Mouse (Mus musculus) urinary bladder, adult 2 months (tissue): ENCODE results near the gene Zbtb41. TPM values are rescaled to one million over a fixed set of nuclear protein-coding genes. Genes with fewer than 3 reads are reported as not detected.
A peak's percentile ranks its signal among the peaks of the same experiment; 100 is the strongest.
"Not testable (repeated sequence)": the region's sequence is repeated elsewhere in the genome, so short reads cannot be mapped to it uniquely, and the experiment has no call there.

Source experiments
- DNase-seq: peaks from one replicate; pipeline ENCODE4 v3.0.0; 2022; ENCODE audit warnings: low spot score
- polyA plus RNA-seq: library from polyadenylated mRNA; depleted of rRNA; stranded (reverse); fragments of >200 nt; gene quantifications from 2 replicates; pipeline ENCODE4 v1.2.3, GENCODE M21; 2012; rRNA removed

Zbtb41 gene
- polyA plus RNA-seq = 6.5 and 7.5 TPM in 2 replicates

DNA sequence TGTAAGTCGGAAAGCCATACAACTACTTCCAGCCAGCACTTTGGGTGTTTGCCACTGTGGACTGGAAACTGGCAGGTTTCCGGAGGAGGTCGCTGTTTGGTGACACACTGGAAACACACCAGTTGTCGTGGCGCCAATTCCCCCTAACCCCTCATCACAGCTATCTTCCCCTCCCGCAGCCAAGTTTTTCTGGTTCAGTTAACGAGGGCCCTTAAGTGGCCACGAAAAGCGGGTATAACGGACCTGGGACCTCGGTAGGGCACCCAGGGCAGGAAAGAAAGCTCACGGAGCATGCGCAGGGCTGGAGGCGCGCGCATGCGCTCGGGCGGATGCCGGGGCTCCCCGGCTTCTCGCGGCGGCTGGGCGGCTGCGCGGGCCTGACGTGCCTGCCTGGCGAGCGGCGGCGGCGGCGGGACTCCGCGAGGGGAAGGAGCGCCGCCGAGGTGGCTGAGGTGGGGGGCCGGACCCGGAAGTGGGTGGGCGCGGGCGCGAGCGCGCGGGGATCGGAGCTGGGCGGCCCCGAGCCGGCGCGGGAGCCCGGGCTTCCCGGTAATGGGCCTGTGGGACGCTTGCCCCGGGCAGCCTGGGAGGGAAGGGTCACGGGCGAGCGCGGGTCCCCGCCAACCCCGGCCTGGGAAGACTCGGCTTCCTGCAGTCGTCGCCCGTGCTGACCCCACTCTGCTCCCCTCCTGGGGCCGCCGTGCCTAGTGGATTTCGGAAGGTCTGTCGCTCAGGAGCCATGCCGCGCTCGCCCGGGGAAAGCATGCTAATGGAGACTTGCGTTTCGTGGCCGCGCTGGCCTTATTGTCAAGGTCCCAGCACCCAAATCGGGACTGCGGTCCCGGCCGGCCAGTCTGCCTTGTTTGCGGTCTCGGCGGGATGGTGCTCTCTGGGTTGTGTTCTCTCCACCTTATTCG lies at the start of gene Zbtb41:
Gene Zbtb41 (plus strand): TSS at position 414 of the 917 bp plus-strand sequence.
- DNase-seq = peak; percentile 87

DNA sequence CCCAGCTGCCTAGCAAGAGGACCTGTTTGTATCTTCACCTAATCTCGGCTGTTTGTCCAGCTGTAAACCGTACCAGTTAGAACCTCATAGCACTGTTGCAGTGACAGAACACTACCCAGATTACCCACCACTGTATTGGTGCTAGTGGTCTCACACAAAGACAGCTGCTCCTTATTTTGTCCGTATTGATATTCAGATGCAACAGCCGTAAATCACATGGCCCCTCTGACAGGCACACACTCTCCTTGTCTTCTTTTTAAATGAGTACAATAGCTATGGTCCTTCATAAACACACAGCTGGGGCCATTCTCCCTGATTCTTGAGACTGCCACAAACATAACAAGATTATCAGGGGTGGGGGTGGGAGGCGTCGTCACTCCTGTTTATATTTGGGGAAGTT lies 46.2 kb upstream of the Zbtb41 start:
- no peak for DNase-seq

- DNase-seq = no peak
Observed at GRCm38 (mm10) chr1:139376638-139377286, 45.3 kb upstream of the Zbtb41 start, which contains the start of gene Crb1. Gene Crb1 (minus strand): TSS chr1:139377100.

DNA sequence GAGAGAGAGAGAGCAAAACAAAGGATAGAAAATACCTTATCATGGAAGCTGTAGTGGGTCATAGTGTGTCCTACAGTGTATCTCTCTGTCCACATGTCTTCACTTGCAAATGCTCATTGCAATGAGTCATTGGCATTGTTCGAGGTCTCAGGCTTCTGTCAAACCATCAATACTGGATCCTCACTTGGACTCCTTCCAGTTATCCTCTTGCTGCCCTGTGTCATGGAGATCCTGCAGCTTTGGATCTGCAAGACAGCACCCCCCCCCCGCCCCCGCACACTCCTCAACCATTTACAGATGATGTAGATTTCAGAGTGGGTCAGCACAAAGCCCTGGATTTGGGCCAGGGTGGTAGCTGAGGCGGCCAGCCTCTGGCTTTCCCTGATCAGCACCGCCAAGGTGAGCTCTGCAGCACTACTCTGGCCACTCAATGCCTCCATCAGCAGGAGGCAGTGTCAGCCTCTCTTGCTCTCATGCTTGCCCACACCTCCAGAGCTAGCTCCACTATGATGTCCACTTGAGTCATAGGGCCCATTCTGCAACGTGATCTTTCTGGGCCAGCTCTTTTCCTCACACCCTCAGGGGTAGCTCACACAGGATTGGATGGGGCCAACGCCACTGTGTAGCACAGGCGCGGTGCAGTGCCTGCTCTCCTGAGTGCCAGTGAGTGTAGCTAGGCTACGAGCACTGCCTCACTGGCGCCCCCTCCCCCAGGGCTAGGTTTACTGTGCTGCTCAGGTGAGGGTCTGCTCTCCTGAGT lies 43.0 kb upstream of the Zbtb41 start:
- DNase-seq = no peak

- no peak for DNase-seq
Observed at GRCm38 (mm10) chr1:139379621-139379984, 42.5 kb upstream of the Zbtb41 start.

DNA sequence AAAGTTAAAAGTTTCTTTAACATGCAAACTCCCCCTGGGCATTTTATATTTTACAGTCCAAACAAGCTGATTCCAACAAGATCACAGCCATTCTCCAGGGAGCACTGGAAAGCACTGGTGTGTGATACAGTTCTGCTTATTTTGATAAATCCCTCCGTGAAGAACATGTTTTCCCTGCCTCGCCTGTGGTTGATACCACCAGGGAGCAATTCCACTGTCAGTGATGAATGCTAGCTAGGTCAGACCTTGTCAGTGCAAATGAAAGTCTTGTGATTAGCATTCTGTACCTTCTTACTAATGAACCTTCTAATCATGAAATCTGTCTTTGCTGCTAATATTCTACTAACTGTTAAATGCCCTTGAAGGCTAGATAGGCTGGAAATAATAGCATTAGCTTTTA lies 30.3 kb upstream of the Zbtb41 start:
- DNase-seq = no peak

GRCm38 (mm10) chr1:139396589-139396988 lies 25.5 kb upstream of the Zbtb41 start:
- DNase-seq = no peak

GRCm38 (mm10) chr1:139405766-139406165 lies 16.3 kb upstream of the Zbtb41 start:
- DNase-seq = no peak

DNA sequence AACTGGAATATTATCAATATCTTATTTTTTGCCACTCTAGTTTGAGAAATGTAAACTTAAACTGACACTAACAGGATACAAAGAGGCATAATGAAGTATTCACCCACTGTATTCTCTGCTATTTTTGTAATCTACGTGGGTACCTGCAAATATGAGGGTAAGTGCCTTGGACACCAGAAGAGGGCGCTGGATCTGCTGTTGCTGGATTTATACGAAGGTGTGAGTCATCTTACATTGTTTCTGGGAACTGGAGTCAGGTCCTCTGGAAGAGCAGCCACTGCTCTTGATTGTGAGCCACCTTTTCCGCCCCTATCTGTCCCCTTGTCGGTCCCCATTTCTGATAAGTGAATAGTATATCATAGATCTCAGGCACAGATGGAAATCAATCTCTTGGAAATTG lies 14.4 kb upstream of the Zbtb41 start:
- no peak for DNase-seq

DNA sequence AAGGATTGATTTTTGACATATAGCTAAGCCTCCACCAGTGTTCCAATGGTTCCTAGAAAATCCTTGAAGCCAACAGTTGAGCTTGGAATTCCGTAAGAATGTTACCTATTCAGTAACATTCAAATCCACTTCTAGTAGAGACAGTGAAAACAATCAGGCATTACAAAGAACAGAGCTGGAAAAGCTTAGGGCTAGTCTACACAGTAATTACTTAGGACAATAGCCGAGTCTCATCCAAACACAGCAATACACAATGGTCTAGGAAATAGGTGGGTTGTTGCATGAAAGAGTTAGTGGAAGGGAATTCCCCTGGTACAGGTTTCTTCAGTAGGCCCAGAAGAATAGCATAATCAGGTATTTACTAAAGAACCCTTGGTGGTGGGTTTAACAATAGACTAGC lies 9.7 kb upstream of the Zbtb41 start:
- not testable (repeated sequence) for DNase-seq

DNA sequence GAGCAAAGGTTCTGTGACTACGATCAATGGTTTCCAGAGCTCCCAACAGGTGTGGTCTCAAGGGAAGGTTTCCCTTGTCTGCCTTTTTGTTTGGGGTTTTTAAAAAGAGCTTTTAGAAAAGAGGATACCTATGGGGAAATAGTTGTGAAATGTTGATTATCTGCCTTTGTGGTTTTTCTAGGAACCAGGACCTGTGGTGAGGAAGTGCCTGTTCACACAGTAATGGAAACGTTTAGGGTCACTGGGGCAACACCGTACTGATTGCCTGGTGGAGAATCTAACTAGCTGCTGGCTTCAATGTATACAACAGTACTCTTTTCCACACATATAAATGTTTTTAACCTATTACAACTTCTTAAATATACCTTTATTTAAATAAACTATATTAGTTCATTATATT lies 8.6 kb upstream of the Zbtb41 start:
- no peak for DNase-seq

GRCm38 (mm10) chr1:139421521-139421874 lies 590 bp upstream of the Zbtb41 start:
- no peak for DNase-seq

DNA sequence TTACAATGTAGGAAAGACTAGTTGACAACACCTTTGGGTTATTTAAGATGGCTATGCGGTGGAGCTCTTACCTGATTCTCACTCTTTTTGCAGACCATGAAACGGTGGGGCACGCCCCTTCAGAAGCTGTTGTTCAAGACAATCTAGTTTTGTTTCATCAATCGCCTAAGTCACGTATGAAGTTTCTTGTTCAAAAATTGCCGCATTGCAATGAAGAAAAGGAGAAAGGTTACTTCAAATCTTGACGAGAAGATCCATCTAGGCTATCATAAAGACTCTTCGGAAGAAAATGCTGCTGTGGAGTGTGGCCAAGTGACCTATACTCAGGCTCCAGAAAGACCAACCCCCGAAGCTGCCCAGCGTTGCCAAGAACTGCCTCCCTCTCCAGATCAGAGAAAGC lies 853 bp downstream of the Zbtb41 start:
- no peak for DNase-seq

- no peak for DNase-seq
Observed at GRCm38 (mm10) chr1:139423931-139424330, 1.8 kb downstream of the Zbtb41 start.

DNA sequence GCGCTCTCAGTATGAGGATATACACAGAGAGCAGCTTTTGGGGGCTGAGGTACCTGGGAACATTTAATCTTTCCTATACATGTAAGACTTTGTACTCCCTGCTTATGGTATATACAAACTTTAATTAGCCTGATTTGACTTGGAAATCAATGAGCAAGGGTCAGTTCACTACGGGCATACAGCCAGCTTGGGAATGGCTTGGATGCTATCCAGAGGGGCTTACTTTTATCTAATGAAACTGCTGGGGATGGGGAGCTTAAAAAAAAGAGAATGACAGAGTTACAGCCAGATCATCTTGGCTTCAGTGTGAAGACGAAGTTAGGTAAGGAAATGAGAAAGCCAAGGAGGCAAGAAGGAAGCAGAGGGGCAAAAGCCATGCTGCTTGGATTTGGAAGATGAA lies 2.9 kb downstream of the Zbtb41 start:
- DNase-seq = no peak

- DNase-seq = no peak
Observed at GRCm38 (mm10) chr1:139438373-139438772, 16.3 kb downstream of the Zbtb41 start.

GRCm38 (mm10) chr1:139443103-139443502 lies 21.0 kb downstream of the Zbtb41 start:
- not testable (repeated sequence) for DNase-seq

GRCm38 (mm10) chr1:139454340-139455225 lies 32.5 kb downstream of the Zbtb41 start, which contains the start of gene Aspm:
Gene Aspm (plus strand): TSS chr1:139454772.
- peak; percentile 63 for DNase-seq

GRCm38 (mm10) chr1:139455226-139455869 lies 33.3 kb downstream of the Zbtb41 start:
- no peak for DNase-seq

DNA sequence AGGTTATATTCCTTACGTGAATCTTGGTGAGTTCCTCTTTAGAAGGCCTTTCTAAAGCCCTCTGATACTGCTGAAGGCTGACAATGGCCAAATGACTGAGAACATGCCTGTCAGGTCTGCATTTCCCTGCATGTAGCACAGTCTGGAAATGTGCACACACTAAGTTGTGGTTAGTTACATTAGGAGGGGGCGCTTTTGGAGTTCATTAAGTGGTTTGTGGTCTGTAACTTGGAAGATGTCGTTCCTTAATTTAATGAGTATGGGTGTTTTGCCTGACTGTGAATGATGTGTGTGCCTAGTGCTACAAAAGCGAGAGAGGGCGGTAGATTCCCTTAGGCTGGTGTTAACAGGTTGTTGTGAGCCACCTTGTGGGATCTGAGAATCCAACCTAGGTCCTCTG lies 38.7 kb downstream of the Zbtb41 start:
- DNase-seq = no peak

GRCm38 (mm10) chr1:139465936-139466335 lies 43.8 kb downstream of the Zbtb41 start:
- DNase-seq = no peak
